Mouse (Mus musculus) MEL-GATA-1-ER (cell line): ENCODE data around the gene Lrrc52.

Experiments
- DNase-seq: peaks from one replicate; pipeline ENCODE4 v3.0.0-alpha.2; 2012; ENCODE audit warnings: low read depth; ENCODE audit errors: extremely low read depth

The Lrrc52 gene

GRCm38 (mm10) chr1:167466765-167467426 is at the start of gene Lrrc52:
Gene Lrrc52 (minus strand): TSS chr1:167466780.
- DNase-seq: no peak

GRCm38 (mm10) chr1:167511621-167512020 is 45.0 kb upstream of the Lrrc52 start:
- DNase-seq: no peak

GRCm38 (mm10) chr1:167506048-167506447 is 39.5 kb upstream of the Lrrc52 start:
- no peak for DNase-seq

GRCm38 (mm10) chr1:167505427-167505826 is 38.8 kb upstream of the Lrrc52 start:
- DNase-seq: no peak

- DNase-seq: no peak
These were observed 32.7 kb upstream of the Lrrc52 start for GRCm38 (mm10) chr1:167499097-167499850.

- DNase-seq: no peak
These were observed 31.4 kb upstream of the Lrrc52 start for GRCm38 (mm10) chr1:167497991-167498390.

- no peak for DNase-seq
These were observed 31.0 kb upstream of the Lrrc52 start for GRCm38 (mm10) chr1:167497560-167497959.

- no peak for DNase-seq
These were observed 24.9 kb upstream of the Lrrc52 start for GRCm38 (mm10) chr1:167491501-167491900.

DNA sequence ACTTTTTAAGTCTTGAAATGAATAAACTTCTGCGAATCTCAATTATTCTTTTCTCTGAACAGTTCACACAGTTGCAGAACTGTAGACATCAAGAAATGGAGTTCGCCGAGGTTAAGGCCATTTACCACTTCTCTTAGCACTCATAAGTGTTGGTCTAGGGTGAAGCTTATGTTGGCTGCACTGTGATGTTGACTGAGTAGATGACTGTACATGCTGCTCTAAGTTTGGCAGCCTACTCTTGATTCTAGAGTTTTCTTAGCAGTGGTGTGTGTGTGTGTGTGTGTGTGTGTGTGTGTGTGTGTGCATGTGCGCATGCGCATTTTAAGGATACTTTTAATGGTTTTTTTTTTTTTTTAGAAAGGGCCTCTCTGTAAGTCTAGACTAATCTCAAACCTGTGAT is 21.4 kb upstream of the Lrrc52 start:
- no peak for DNase-seq

- no peak for DNase-seq
These were observed 20.5 kb upstream of the Lrrc52 start for GRCm38 (mm10) chr1:167486959-167487680.

- no peak for DNase-seq
These were observed 16.3 kb upstream of the Lrrc52 start for GRCm38 (mm10) chr1:167482863-167483262.

- no peak for DNase-seq
These were observed 7.0 kb upstream of the Lrrc52 start for GRCm38 (mm10) chr1:167473585-167473984.

DNA sequence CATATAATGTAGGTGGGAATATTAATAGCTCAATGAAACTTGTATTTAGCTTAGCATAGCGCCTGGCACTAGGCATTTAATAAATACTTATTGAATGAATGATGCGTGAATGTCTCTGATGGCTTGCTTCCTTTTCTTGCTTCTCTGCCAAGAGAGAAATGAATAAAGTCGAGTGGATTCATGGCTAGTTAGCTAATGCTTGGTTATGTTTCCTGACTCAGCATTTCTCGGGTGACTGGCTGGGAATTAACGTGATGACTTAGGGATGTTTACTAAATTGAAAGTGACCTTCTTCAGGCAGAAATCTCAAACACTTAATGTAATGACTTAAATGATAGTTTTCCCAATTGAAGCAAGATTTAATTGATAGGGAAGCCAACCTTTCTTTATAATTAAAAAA is 1.3 kb upstream of the Lrrc52 start:
- no peak for DNase-seq

DNA sequence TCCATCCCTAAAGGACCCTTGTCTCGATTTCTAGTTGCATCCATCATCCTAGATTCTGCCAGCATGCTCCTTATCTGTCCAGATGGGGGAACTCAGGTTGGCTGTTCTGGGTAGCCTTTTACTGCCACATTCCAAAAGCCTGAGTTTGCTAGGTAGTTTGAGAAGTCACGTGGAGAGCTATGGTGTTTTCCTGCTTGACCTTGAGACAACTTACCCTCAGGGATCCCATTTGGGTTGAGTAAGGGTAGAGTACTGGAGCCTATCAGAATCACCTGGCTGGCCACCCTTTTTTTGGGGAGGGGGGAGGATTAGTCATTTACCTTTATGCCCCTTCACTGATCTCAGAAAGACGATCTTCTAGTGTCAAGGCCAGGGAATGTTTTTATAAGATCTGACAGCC is 9.3 kb downstream of the Lrrc52 start:
- no peak for DNase-seq

GRCm38 (mm10) chr1:167453048-167453447 is 13.5 kb downstream of the Lrrc52 start:
- no peak for DNase-seq

DNA sequence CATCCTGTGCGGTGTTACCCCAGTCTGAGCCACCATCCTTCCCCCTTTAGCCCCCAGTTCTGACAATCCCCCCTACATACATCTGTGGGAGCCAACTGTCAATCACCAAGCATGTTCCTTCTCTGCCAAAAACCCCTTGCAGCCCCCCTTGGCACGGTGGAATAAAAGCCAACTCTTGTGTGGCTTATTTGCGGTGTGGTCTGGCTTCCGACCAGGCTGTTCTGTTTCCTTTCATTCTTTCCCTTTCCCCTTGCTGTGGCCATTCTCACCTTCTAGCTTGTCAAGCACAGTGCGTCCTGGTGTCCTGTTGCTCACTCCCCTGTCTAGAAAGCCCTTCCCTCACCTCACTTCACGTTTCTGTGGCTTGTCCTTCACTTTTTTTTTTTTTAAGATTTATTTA is 14.1 kb downstream of the Lrrc52 start:
- no peak for DNase-seq

DNA sequence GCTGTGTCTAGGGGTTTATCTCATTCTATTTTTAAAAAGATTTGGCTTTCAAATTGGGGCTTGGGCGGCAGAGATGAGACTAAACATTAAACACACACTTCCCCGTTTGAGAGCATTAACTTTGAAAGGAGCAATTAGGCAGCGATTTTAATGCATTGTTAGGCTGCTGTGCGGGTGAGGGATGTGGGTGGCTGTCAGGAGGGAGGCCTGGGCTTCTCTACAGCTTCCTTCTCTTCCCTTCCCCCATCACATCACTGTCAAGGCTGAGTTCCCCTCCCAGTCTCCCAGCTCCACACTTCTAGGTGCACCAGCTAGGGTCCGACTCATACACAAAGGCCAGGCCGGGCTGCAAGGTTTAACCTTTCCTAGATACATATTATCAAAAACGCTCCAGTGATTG is 18.0 kb downstream of the Lrrc52 start:
- no peak for DNase-seq

DNA sequence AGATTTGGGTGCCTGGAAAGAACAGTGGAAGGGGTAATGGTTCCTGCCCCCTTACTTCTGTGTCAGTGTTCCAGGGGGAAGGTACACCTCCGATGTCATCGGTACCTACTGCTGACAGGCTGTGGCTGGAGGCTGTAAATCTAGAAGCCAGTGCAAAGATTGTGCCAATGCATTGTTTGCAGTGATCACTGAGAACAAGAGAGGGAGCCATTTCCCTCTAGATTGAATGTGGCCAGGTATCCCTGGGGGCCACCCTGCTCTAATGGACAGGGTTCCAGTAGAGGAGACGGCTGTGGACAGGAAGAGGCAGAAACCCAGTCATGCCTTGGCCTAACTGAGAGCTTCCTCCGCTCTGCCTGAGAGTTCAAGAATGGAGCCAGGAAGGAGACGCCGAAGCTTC is 18.5 kb downstream of the Lrrc52 start:
- no peak for DNase-seq

DNA sequence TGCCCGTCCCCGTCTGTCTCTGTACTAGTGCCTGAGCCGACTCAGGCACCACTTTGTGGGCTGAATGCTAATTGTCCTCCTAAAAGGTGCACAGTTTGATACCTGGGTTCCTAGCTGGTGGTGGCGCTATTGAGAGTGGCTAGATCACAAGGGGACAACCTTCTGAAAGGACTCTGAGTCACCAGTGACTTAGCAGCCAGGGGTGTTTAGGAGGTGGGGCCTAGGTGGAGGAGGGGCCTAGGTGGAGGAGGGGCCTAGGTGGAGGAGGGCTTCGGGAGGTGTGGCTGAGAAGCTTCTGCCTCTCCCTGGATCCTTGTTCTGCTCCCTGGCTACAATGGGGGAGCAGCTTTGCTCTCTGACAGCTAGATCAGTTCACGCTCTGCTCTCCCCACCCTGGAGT is 20.1 kb downstream of the Lrrc52 start:
- DNase-seq: no peak

GRCm38 (mm10) chr1:167445167-167445566 is 21.4 kb downstream of the Lrrc52 start:
- no peak for DNase-seq

GRCm38 (mm10) chr1:167438231-167438885 is 28.2 kb downstream of the Lrrc52 start:
- no peak for DNase-seq

GRCm38 (mm10) chr1:167437091-167437490 is 29.5 kb downstream of the Lrrc52 start:
- DNase-seq: no peak
